Mouse (Mus musculus) gastrocnemius, postnatal 4 days (tissue): Measurements from ENCODE around the gene Crebrf. TPM values are rescaled to one million over a fixed set of nuclear protein-coding genes. Genes with fewer than 3 reads are reported as not detected.

Source experiments
- DNase-seq, 2 experiments: peaks; one replicate each; pipeline ENCODE4 v3.0.0; 2021 to 2022; ENCODE audit warnings: low spot score in 2 of 2, mixed read lengths in 2 of 2
- total RNA-seq, 2 experiments: library from RNA; stranded (reverse); gene quantifications; 2 replicates each; pipeline ENCODE4 v1.2.3; 2021

Gene Crebrf
- total RNA-seq, 2 experiments from 2014 or later = 13.3 to 13.5 TPM

- no peak for DNase-seq
Observed at GRCm38 (mm10) chr17:26816810-26817209, 101.4 kb downstream of the Crebrf start.

DNA sequence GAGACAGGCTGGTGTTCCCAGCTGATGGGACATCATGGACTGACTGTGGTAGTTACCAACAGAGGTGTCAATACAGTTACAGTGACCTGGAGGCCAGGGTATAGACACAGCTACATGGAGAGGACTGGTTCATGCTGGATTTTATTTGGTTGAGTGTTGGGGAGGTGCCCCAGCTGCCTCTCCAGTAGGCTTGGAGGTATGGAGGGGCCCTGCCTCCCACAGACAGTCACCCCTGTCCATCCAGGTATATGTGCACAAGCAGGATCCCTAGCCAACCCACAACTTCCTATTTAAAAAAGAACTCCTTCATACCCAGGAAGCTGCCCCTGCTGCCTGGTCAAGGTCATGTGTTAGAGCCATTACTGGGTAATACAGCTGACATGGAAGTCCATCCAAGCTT, 102.3 kb downstream of the Crebrf start:
- no peak for DNase-seq

GRCm38 (mm10) chr17:26826131-26826530, 110.7 kb downstream of the Crebrf start:
- no peak for DNase-seq

Other genes starting within 250 kb of the Crebrf start
- gene Ergic1, start 154.2 kb upstream of the Crebrf start, total RNA-seq = 100 to 1,000 TPM; 150 to 167 TPM
- 10 to 100 TPM; 33.6 to 42.9 TPM for gene Dusp1, start 153.5 kb upstream of the Crebrf start, total RNA-seq
- gene Atp6v0e, start 52.4 kb upstream of the Crebrf start, total RNA-seq = 10 to 100 TPM; 54.0 to 54.7 TPM
- 10 to 100 TPM; 31.3 to 33.1 TPM for gene Bnip1, start 65.4 kb downstream of the Crebrf start, total RNA-seq
- not detected for gene Nkx2-5, start 129.4 kb downstream of the Crebrf start, total RNA-seq
- gene Kifc5b, start 201.4 kb downstream of the Crebrf start, total RNA-seq = 1 to 10 TPM; 6.1 to 8.5 TPM
- 10 to 100 TPM in 1 of 2 experiments, 1 to 10 TPM in 1; 9.6 to 10.9 TPM for gene Phf1, start 217.4 kb downstream of the Crebrf start, total RNA-seq
- 10 to 100 TPM; 90.4 to 92.8 TPM for gene Cuta, start 223.9 kb downstream of the Crebrf start, total RNA-seq
- gene Syngap1, start 225.6 kb downstream of the Crebrf start, total RNA-seq = 10 to 100 TPM; 20.8 to 23.8 TPM